Mouse (Mus musculus): Measurements from ENCODE around the gene Wdfy4. TPM values are rescaled to one million over a fixed set of nuclear protein-coding genes. Genes with fewer than 3 reads are reported as not detected.

The Wdfy4 gene
- total and polyA plus RNA-seq, 2 experiments from 2014 or later, result 0.11 to 0.89 TPM

- Histone ChIP-seq H3K9me3 (ENCODE audit: low read length) (no peaks in the 10 kb centered on the region), H3K4me3 (ENCODE audit: low read length) (no peak overlapping the region), H3K36me3 (ENCODE audit: insufficient read depth, low read length) (no peaks in the 10 kb centered on the region), H3K4me1 (ENCODE audit: insufficient read depth, low read length) (no peaks in the 10 kb centered on the region), H3K27ac (no peak overlapping the region), H3K9ac (replicated peaks; ENCODE audit: low read length) (no peak overlapping the region), H3K4me2 (ENCODE audit: low read depth, low read length) (no peak overlapping the region), H3K27me3 (ENCODE audit: insufficient read depth, low read length) (no peaks in the 10 kb centered on the region)
- no peak for ATAC-seq
- DNase-seq (ENCODE audit: low spot score), result no peak
- no peak for TF ChIP-seq CTCF (IDR thresholded peaks at IDR 0.05; ENCODE audit: low read depth)
- WGBS, result 85% methylated on average over 4 of the region's 4 CpGs
Observed at GRCm38 (mm10) chr14:32911187-32911586, 274.1 kb downstream of the Wdfy4 start.

Other genes with a start within 250 kb of the Wdfy4 start
- 0.63 TPM in 1 of 2 replicates, not detected in the other for gene Lrrc18, start 194.1 kb downstream of the Wdfy4 start, total RNA-seq (2014; rRNA removed)
- 0.61 and 0.67 TPM in 2 replicates for gene Lrrc18, start 194.1 kb downstream of the Wdfy4 start, polyA plus RNA-seq (2015; fragmentation: Nextera tagmentation; extraction: Ambion mirVana)
- 5.0 and 11.8 TPM in 2 replicates for gene Arhgap22, start 28.5 kb upstream of the Wdfy4 start, total RNA-seq (2014; rRNA removed)
- 4.2 and 4.4 TPM in 2 replicates for gene Arhgap22, start 28.5 kb upstream of the Wdfy4 start, polyA plus RNA-seq (2015; fragmentation: Nextera tagmentation; extraction: Ambion mirVana)